Mouse (Mus musculus) activated CD4-positive, CD25-positive, alpha-beta regulatory T cell, adult 9 weeks (primary cell): ENCODE measurements around the gene Cfap45. TPM values are rescaled to one million over a fixed set of nuclear protein-coding genes. Genes with fewer than 3 reads are reported as not detected.

ENCODE experiments used
- polyA plus RNA-seq: library from polyadenylated mRNA; unstranded; fragments of 100-300 nt; shearing (Covaris generic); gene quantifications from one replicate; pipeline ENCODE4 v1.2.1, GENCODE M21; 2017

Gene Cfap45
- 0.29 TPM for polyA plus RNA-seq

DNA sequence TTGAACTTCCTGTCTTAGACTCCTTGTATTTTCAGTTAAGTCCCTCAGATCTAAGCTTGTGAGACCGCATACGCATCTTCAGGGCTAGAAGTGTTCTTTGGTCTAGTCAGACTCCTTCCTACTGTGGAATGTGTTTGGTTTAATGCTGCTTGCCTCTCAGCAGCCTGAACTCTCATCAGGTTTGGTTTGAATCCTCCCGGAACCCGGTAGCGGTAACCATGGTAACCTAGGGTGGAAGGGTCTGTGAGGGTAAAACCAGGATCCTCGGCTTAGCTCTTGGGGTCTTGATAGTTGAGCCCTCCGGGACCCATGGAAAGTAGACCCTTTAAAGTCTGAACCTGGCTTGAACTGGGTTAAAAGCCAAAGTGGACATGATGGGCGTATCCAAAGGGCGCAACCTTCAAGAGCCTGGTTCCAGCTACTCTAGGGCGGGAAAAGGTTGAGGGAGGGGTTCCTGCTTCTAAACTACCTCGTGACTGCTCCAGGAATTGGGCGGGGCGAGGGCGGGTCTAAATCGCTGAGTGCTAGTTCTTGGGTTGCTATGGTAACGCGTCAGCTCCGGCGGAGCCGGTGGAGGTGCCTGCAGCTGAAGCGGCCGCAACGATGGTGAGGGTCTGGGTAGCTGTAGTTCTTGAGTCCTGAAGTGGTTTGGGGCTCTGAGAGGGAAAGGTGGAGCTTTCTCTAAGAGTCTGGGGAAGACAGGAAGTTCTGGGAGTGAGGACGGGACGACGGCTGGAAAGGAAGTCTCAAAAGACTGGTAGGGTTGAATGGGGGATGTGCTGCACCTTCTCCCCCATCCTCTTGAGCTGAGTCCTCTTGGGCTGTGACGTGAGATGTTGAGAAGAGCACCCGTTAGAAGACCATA lies at the start of gene Cfap45:
Gene Cfap45 (plus strand): TSS at position 226 of the 865 bp plus-strand sequence.

DNA sequence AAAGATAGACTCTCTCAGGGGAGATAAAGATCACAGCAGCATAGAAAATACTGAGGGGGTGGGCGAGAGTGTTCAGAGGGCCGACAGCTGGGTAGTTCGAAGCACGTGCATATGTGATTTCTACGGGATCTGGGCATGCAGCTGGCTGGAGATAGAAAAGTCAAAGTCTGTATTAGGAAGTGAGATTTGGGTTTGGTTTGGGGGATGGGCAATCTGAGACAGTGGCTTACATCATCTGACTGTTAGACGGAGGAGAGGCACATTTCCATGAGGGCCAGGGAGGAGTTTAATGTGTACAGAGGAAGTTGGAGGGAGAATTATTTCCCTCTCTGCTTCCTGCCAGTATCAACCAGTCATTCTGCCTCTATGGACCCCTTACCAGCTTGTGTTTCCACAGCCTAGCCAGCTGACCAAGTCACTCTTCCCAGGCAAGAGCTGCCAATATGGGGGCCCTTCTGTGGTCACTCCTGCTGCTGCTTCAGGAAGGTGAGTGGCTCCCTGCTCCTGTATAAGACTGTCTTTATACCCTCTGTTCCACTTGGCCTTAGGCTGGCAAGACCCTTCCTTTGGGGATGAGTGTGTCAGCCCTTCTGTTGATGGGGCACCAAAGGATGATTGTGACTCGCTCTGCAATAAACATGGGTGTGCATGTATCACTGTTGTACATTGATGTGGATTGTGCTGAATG lies 45.4 kb upstream of the Cfap45 start, which contains the start of gene Slamf9:
Gene Slamf9 (plus strand): TSS at position 305 of the 688 bp plus-strand sequence.

DNA sequence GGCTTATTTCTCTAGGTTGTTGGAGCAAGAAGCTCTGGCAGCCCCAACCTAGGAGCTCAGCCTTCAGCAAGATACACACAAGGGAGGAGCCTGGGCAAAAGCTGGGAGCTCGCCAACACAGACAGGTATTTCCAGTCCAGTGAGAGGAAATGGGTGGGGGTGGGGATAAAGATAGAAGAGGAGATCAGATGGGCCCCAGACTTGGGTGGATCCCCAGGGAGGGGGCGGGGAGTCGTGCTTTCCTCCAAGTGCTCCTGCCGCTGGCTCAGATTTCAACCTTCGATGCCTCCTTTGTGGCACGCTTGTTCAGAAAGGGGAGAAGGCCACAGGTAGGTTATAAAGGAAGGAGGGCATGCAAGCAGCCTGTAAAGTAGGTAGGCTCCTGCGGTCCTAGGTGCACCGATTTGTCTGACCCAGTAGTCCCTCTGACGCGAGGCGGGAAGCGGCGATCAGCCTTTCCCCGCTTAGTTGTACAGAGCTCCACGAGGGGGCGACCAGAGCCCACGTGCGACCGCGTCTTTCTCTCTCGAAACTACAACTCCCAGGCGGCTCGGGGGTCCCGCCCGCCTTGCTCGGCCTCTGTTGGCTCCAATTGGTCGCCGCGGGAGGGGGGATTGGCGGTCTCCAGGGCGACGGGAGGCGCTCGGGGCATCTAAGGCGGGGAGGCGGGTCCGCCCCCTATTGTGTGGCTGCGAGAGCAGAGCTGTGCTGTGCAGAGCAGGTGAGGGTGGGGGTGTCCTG lies 38.9 kb upstream of the Cfap45 start, which contains the start of gene Igsf9:
Gene Igsf9 (plus strand): TSS at position 249 of the 741 bp plus-strand sequence.

DNA sequence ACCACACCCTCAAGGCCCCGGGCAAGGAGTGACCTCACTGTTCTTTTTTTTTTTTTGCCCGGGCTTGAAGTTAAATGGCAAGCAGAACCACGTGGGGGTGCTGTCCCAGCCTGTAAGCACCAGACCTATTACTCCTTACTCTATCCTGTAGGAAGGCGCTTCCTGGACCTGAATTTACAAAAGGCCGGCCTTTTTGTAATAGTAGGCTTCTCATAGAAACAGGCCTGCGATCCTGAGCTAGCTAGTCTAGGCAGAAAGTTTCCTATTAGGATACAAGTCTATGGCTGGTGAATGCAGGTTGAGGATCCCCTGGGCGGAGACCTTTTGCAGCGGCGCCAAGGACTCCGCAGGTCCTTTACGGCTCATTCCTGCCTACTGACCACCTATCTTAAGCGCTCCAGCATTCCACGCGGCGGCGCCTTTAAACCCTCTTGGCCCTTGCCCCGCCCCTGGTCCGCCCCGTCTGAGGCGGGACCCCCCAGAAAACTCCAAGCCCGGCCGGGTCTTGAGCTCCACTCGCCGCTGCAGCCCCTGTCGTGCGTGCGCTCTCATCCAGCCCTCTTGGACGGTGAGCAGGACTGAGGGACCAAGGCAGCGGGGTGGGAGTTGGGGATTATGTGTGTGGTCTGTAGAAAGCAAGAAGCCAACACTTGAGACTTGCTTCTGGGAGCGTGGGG lies 20.7 kb upstream of the Cfap45 start, which contains the start of gene Tagln2:
Gene Tagln2 (plus strand): TSS at position 283 of the 677 bp plus-strand sequence.

DNA sequence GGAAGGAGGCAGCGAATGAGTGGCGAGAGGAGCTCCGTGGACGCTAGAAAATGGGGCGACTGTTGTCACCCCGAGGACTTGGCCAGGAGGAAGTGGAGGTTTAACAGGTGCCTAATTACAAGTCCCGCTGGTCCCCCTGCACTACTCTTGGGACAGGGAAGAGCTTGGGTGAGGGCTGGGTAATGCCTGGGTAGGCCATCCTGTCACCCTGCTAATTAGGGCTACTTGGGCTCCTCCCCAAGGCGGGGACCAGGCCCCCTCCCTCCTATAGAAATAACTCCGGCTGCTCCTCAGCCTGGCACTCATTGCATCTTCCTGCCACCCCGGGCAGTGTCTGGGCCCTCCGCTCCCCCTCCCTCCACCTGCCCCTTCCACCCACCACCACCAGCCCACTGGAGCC lies 35.0 kb downstream of the Cfap45 start, which contains the start of gene Vsig8:
Gene Vsig8 (plus strand): TSS at position 301 of the 400 bp plus-strand sequence.

DNA sequence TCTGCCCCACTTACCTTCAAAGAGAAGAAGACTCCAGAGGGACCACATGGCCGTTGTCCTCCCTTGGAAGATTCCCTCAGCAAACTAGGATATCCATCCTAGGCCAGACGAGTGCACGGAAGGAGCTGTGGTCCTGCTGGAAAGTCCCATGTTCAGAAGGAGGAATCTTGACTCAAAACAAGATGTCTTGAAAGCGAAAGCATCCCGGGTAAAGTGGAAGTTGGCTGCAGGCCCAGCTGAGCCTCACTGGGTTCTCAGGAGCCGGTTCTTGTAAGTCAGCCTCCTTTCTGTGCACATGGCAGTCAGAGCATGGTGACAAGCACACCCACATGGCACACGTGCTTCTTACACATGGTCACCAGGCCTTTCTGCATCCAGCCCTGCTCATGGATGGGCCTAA lies 69.8 kb downstream of the Cfap45 start, which contains the start of gene Slamf8:
Gene Slamf8 (minus strand): TSS at position 184 of the 400 bp plus-strand sequence.

Other genes with a start within 250 kb of the Cfap45 start
- 0.98 TPM for gene Atp1a2, start 222.7 kb upstream of the Cfap45 start, polyA plus RNA-seq
- 0.07 TPM for gene Kcnj9, start 191.5 kb upstream of the Cfap45 start, polyA plus RNA-seq
- gene Kcnj10, start 179.6 kb upstream of the Cfap45 start, polyA plus RNA-seq = 0.09 TPM
- gene Pigm, start 144.3 kb upstream of the Cfap45 start, polyA plus RNA-seq = 10.5 TPM
- 0.21 TPM for gene Slamf9, start 45.4 kb upstream of the Cfap45 start, polyA plus RNA-seq
- 1.5 TPM for gene Igsf9, start 39.0 kb upstream of the Cfap45 start, polyA plus RNA-seq
- 374 TPM for gene Tagln2, start 20.8 kb upstream of the Cfap45 start, polyA plus RNA-seq
- not detected for gene Vsig8, start 35.1 kb downstream of the Cfap45 start, polyA plus RNA-seq
- gene Slamf8, start 69.8 kb downstream of the Cfap45 start, polyA plus RNA-seq = 0.61 TPM
- not detected for gene Fcrl6, start 81.8 kb downstream of the Cfap45 start, polyA plus RNA-seq
- 6.0 TPM for gene Dusp23, start 112.2 kb downstream of the Cfap45 start, polyA plus RNA-seq
- not detected for gene Crp, start 177.3 kb downstream of the Cfap45 start, polyA plus RNA-seq